Mouse (Mus musculus): ENCODE results near the gene Golga2.
A peak's percentile ranks its signal among the peaks of the same experiment; 100 is the strongest.

Gene Golga2

GRCm38 (mm10) chr2:32287334-32287840 lies at the start of gene Golga2:
TSS of gene Golga2 (plus strand) at chr2:32287384.
- DNase-seq (ENCODE audit: low spot score in 2 of 2): no peak

GRCm38 (mm10) chr2:32237571-32237970 lies 49.6 kb upstream of the Golga2 start:
- DNase-seq (ENCODE audit: low spot score in 2 of 2): no peak

- no peak for DNase-seq (ENCODE audit: low spot score in 2 of 2)
These were observed 48.3 kb upstream of the Golga2 start for GRCm38 (mm10) chr2:32238708-32239435.

GRCm38 (mm10) chr2:32240591-32240990 lies 46.6 kb upstream of the Golga2 start:
- no peak for DNase-seq (ENCODE audit: low spot score in 2 of 2)

- DNase-seq (ENCODE audit: low spot score in 2 of 2): no peak
These were observed 44.2 kb upstream of the Golga2 start for GRCm38 (mm10) chr2:32242986-32243385.

- DNase-seq (ENCODE audit: low spot score in 2 of 2): no peak
These were observed 40.4 kb upstream of the Golga2 start for GRCm38 (mm10) chr2:32246741-32247140.

GRCm38 (mm10) chr2:32248377-32249361 lies 38.5 kb upstream of the Golga2 start:
- no peak for DNase-seq (ENCODE audit: low spot score in 2 of 2)

GRCm38 (mm10) chr2:32251791-32252527 lies 35.2 kb upstream of the Golga2 start:
- DNase-seq (ENCODE audit: low spot score in 2 of 2): no peak

GRCm38 (mm10) chr2:32252658-32253057 lies 34.5 kb upstream of the Golga2 start:
- DNase-seq (ENCODE audit: low spot score in 2 of 2): no peak

- no peak for DNase-seq (ENCODE audit: low spot score in 2 of 2)
These were observed 33.8 kb upstream of the Golga2 start for GRCm38 (mm10) chr2:32253352-32253751.

GRCm38 (mm10) chr2:32254563-32254962 lies 32.6 kb upstream of the Golga2 start:
- DNase-seq (ENCODE audit: low spot score in 2 of 2): no peak

- no peak for DNase-seq (ENCODE audit: low spot score in 2 of 2)
These were observed 30.9 kb upstream of the Golga2 start for GRCm38 (mm10) chr2:32256273-32256672.

- DNase-seq (ENCODE audit: low spot score in 2 of 2): no peak
These were observed 28.2 kb upstream of the Golga2 start for GRCm38 (mm10) chr2:32258887-32259533.

GRCm38 (mm10) chr2:32259657-32260417 lies 27.3 kb upstream of the Golga2 start, which contains the start of gene Uck1:
TSS of gene Uck1 (minus strand) at chr2:32260159.
- peak; percentile 71 to 75 for DNase-seq (ENCODE audit: low spot score in 2 of 2)

- no peak for DNase-seq (ENCODE audit: low spot score in 2 of 2)
These were observed 26.5 kb upstream of the Golga2 start for GRCm38 (mm10) chr2:32260635-32261034.

GRCm38 (mm10) chr2:32275823-32276222 lies 11.4 kb upstream of the Golga2 start:
- no peak for DNase-seq (ENCODE audit: low spot score in 2 of 2)

GRCm38 (mm10) chr2:32282289-32282688 lies 4.9 kb upstream of the Golga2 start:
- DNase-seq (ENCODE audit: low spot score in 2 of 2): no peak

GRCm38 (mm10) chr2:32282727-32283126 lies 4.5 kb upstream of the Golga2 start:
- DNase-seq (ENCODE audit: low spot score in 2 of 2): no peak

- DNase-seq (ENCODE audit: low spot score in 2 of 2): no peak
These were observed 3.2 kb upstream of the Golga2 start for GRCm38 (mm10) chr2:32283986-32284385.

GRCm38 (mm10) chr2:32287923-32288367 lies 761 bp downstream of the Golga2 start, which contains the start of gene Swi5:
TSS of gene Swi5 (minus strand) at chr2:32288075.
- peak; percentile 93 for DNase-seq (ENCODE audit: low spot score in 2 of 2)
